Mouse (Mus musculus) Muller cell, postnatal 12 days (primary cell): ENCODE results near the gene St7.
A peak's percentile ranks its signal among the peaks of the same experiment; 100 is the strongest.

Experiments
- DNase-seq: peaks from one replicate; pipeline ENCODE4 v3.0.0-alpha.2; 2015; ENCODE audit errors: inconsistent ontology term

The St7 gene

GRCm38 (mm10) chr6:17763963-17764659 is 71.4 kb downstream of the St7 start:
- no peak for DNase-seq

- peak; percentile 34 for DNase-seq
These were observed 71.9 kb downstream of the St7 start for GRCm38 (mm10) chr6:17764660-17764998.

GRCm38 (mm10) chr6:17769972-17770644 is 77.4 kb downstream of the St7 start:
- DNase-seq = no peak

DNA sequence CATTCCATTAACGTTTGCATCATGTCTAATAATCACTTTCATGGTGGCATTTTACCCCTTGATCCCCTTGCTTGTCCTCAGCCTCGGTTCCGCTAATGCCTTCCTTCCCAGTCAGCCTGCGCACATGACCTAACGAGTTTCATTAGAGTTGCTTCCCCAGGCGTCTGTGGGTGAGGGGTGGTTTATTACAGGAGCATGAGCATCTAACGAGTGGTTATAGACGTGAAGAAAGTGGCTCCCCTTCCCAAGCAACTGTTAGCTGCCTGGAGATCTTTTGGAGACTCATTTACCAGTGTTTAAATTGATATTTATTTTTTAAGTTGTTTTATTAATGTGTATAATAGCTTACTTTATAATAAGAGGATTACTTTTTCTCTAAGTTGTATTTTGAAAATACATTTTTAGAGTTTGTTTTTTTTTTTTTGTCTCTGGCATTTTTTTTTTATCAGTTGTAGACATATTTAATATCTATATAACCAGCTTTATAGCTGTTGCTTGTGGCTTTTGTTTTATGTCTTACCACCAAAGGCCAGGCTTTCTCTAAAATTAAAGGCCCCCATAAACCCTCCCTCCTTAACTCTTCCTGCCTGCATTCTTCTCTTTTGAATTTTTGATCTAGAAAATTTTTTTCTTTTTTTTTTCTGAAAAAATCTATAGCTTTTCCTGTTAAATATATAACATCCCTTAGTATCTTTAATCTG is 78.1 kb downstream of the St7 start:
- peak; percentile 53 for DNase-seq

GRCm38 (mm10) chr6:17771456-17771855 is 78.7 kb downstream of the St7 start:
- DNase-seq = peak; percentile 93

- DNase-seq = no peak
These were observed 79.8 kb downstream of the St7 start for GRCm38 (mm10) chr6:17772514-17772913.

DNA sequence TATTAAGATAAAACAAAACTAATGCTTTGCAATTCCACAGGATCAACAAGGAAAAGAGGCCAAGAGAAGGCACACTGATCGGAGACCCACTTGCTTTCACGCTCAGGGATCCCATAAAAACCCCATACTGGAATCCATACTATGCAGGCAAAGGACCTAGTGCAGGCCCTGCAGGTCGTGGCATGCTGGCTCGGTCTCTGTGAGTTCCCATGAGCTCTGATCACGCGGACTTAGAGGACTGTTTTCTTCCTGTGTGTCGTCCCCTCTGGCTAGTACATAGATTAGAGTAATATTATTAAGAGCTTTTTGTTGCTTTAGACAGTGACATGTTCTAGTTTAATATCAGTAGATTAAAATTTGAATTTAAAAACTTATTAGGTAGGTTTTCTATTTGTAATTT is 83.3 kb downstream of the St7 start:
- DNase-seq = no peak

GRCm38 (mm10) chr6:17777018-17777799 is 84.5 kb downstream of the St7 start:
- no peak for DNase-seq

GRCm38 (mm10) chr6:17778648-17779202 is 86.0 kb downstream of the St7 start:
- DNase-seq = no peak

DNA sequence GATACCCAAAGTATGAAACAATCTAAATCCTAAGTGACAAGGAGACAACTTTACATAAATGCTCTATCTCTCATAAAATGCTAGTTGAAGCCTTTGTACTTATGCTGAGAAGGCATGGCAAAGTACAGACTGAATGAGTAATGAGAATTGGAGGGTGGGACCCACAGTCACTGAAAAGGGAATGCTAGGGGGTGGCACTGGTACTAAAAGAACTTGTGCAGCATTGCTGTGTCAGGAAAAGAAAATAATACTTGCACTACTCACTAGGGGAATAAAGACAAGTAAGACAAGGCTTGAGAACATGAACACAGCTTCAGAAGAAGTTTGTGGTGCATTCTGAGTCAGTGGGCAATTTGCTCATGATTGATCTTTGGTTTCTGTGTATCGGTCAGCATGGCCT is 90.8 kb downstream of the St7 start:
- DNase-seq = no peak

DNA sequence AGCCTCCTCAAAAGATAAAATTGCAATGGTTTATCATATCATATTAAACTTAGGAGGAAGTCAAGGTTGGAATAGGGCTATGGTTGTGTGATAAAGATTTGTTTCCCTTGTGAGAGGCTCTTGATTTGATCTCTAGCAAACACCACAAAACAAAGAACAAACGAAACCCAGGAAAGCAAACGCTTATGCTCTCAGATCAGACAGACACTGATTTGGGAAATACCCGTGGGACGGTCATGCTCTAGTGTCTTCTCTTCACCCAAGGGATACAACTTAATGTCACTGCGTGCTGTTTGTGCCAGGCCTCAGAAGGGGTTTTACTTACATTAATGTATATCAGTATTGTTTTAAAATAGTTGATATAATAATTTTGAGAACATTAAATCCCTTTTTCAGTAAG is 91.8 kb downstream of the St7 start:
- DNase-seq = no peak

GRCm38 (mm10) chr6:17785248-17785647 is 92.5 kb downstream of the St7 start:
- peak; percentile 78 for DNase-seq

DNA sequence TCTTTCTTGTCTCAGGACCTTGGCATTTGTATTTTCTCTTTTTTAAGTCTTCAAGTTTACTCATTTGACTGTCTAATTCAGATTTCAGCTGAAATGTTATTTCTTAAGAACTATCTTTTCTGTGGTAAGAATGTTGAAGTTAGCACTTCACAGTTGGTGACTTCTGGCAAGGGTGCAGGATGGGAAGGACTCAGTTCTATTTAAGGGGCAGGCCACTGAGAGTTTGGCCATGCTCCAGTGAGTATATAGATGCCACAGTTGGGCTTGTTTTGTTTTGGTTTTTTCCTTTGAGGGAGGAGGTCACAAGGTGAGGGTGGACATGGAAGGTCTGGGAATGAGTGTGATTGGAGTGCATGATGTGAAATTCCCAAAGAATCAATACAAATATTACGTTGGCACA is 95.1 kb downstream of the St7 start:
- no peak for DNase-seq

DNA sequence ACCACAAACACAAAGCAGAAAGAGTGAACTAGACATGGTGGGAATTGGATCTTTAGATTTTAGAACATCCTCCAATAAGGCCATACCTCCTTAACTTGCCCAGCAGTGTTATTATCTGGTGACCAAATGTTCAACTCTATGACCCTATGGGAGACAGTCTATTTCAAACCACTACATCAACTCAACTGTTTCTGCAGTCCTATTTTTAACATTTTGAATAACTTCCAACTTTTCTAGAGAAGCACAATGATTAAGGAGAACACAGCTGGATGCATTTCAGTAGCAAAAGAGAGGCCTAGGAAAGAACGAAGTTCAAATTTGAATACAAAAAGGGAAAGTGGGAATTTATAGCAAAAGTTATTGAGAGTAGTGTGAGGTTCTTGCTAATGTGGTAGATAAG is 97.5 kb downstream of the St7 start:
- no peak for DNase-seq

GRCm38 (mm10) chr6:17793471-17793870 is 100.7 kb downstream of the St7 start:
- peak; percentile 77 for DNase-seq

DNA sequence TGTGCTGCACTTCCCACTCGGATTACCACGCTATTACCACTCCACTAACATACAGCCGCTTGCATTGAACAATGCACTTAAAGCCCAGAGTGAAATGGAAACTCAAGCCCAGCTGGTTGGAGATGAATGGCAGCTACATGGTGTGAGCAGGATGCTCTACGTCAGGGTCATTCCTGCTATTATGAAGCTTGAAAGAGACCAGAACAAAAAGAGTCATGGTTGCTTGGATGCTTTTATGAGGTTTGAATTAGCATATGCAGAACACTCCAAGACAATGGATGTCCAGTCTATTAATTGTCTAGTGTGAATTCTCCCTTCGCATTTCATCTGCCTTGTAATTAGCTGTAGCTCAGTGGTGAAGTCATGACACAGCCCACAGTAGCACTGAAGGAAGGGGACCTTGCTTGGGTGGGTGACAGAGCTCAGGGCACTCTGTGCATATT is 104.6 kb downstream of the St7 start:
- peak; percentile 75 for DNase-seq

DNA sequence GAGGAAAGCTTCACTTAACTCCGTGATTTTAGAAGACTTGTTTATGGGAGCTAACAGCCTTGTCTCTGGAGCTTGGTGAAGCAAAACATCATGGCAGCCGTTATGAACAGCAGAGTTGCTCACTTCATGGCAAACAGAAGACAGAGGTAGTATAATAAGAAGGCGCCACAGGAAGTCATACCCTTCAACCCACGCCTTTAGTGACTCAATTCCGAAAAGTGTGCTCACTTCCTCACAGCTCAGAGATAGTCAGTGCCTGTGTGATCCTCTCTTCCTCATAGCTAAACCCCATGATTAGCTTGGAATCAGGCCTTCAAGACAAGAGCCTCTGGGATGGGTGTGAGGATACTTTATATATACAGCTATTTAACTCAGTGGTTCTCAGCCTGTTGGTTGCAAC is 108.0 kb downstream of the St7 start:
- DNase-seq = no peak

DNA sequence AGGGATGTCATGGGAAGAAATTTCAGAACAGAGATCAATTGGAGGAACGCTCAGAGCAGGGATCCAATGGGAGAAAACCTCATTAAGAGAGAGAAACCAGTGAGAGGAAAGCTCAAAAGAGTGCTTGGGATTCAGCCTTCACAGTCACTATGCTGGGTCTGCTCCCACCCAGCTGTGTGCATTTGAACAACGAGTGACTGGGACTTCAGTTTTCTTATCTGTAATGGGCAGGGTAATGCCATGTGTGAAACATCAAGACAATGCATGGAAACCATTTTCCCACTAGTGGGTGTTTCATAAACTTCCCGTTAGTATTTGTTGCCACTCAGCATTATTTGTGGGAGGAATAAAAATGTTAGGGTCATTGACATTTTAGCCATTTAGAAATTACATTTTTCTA is 111.7 kb downstream of the St7 start:
- no peak for DNase-seq

DNA sequence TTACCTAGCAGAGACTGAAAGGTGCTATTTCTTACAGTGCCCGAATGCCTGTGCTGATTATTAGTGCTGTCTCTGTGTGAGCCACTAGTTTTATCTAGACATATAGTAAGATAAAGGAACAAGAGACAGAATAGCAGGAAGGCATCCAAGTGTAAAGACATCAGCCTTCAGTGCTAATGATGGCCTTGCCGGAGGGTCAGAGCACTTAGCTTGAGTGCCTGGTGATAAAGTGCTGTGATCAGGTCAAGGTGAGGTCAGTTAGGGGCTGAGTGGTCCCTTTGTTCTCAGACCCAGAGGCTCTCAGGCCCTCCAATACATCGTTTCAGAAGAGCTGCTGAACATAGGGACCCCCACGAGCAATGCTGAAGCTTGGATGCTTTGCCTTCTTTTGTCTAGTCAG is 113.8 kb downstream of the St7 start:
- peak; percentile 29 for DNase-seq

- no peak for DNase-seq
These were observed 118.3 kb downstream of the St7 start for GRCm38 (mm10) chr6:17811063-17811462.

DNA sequence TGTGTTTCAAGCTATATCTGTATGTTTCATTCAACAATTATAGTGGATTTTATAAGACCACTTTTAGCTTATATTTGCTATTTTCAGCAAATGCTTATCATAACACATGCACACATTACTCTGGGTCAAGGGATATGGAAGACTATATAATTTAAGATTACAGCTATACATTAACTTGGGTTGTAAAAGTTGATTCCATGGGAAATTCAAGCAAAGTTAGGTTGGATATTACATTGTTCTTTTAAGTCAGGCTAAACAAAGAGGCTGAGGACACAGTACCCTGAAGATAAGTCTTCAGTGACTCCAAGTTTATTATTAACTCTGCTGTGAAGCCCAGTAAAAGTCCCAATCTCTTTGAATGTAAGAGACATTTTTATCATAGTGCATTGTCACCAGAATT is 118.8 kb downstream of the St7 start:
- DNase-seq = no peak

GRCm38 (mm10) chr6:17814074-17814649 is 121.4 kb downstream of the St7 start:
- no peak for DNase-seq
